8 mouse cellular contexts compared by ENCODE assay signal in the genomic region with DNA sequence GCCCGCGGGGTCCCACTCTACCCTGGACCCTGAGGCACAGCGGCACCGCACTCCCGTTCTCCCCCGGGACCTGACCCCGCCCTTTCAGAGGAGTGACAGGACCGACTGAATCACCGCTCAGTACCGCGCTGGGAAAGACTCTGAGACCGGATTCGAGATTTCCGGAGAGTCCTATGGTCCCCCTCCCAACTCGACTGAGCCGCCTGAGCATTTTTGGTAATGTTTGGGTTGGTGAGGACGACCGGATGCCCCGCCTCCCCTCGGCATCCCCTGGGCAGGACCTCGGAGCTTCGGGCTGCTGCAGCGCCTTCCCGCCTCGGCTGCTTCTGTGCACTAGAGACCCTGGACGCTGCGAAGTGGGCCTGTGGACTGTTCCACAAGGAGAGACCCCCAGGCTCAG. TPM values are rescaled to one million over a fixed set of nuclear protein-coding genes. Genes with fewer than 3 reads are reported as not detected.
DNase-seq lines count a peak whose midpoint lies in the region; ATAC-seq and TF ChIP-seq lines count a peak whose summit lies in the region.

No protein-coding gene starts in this region.

- no peaks in the 10 kb centered on the region for H3K9me3 ChIP-seq in liver, embryonic 14.5 days (ENCODE audit: control insufficient read depth, low read length)

- H3K36me3 ChIP-seq in liver, embryonic 14.5 days (replicated peaks; ENCODE audit: control insufficient read depth, insufficient read depth, low read depth), result no peaks in the 10 kb centered on the region

- peaks cover 61% of the 10 kb centered on the region for H3K27me3 ChIP-seq in liver, embryonic 14.5 days (ENCODE audit: control insufficient read depth, insufficient read depth, low read length)

- peak; percentile 32; the same call in 1 of the 2 replicates for ATAC-seq in liver, embryonic 14.5 days (ENCODE audit: insufficient read depth)

- no peak for TF ChIP-seq POLR2A in brain, embryonic 14.5 days (IDR thresholded peaks at IDR 0.05; ENCODE audit: borderline replicate concordance, extremely low read depth, insufficient read depth, insufficient read length, poor library complexity, severe bottlenecking)

- peaks cover 0 to 8% of the 10 kb centered on the region in 2 experiments; a peak in 1 of 4 replicates for H3K4me1 ChIP-seq in liver, embryonic 14.5 days (replicated peaks; ENCODE audit: control insufficient read depth in 2 of 2, insufficient read depth in 2 of 2, low read length in 1 of 2)

- H3K4me2 ChIP-seq in liver, embryonic 14.5 days (ENCODE audit: low read depth), result peak overlapping the region; percentile 44

- peak; percentile 75 for DNase-seq in ES-CJ7 (ENCODE audit: low read depth, low spot score)
- peak; percentile 61 for DNase-seq in brain, embryonic 14.5 days (ENCODE audit: low read depth)
- DNase-seq in gastrocnemius, postnatal 25 days, result peak; percentile 82
- DNase-seq in induced T-regulatory cell, adult 2 months (ENCODE audit: low read depth), result peak; percentile 91
- DNase-seq in liver, embryonic 14.5 days (ENCODE audit: low read depth in 3 of 3, low spot score in 3 of 3), result peak in 1 of 3 experiments; percentile 28
- peak; percentile 74 for DNase-seq in neural tube, embryonic 10.5 days (ENCODE audit: extremely low spot score, low spot score)
- DNase-seq in thymus, postnatal 10 days (ENCODE audit: low spot score in 2 of 2), result peak; percentile 70 to 72
- no peak for DNase-seq in frontal cortex, postnatal 25 days (ENCODE audit: low spot score in 2 of 2)

- WGBS in liver, embryonic 14.5 days (ENCODE audit: insufficient replicate concordance), result under 1% methylated on average over 27 of the region's 27 CpGs

- TF ChIP-seq CTCF in brain, embryonic 14.5 days (IDR thresholded peaks at IDR 0.05; ENCODE audit: borderline replicate concordance, extremely low read depth, insufficient read depth, insufficient read length), result no peak
- no peak for TF ChIP-seq CTCF in liver, embryonic 14.5 days (IDR thresholded peaks at IDR 0.05; ENCODE audit: low read depth)

- no peak for TF ChIP-seq EP300 in liver, embryonic 14.5 days (IDR thresholded peaks at IDR 0.05; ENCODE audit: low read depth)

- no peak overlapping the region for H3K9ac ChIP-seq in liver, embryonic 14.5 days (replicated peaks)

- peak overlapping the region in 1 of 2 experiments; percentile 21; a peak in 2 of 4 replicates for H3K4me3 ChIP-seq in liver, embryonic 14.5 days (ENCODE audit: insufficient read depth in 1 of 2, low read depth in 2 of 2, low read length in 2 of 2)

- H3K27ac ChIP-seq in liver, embryonic 14.5 days, result no peak overlapping the region

RNA-seq across cellular contexts. Expression of gene Mcam, which starts 4.2 kb away (rescaled TPM):
- 28.5 and 28.9 TPM in 2 replicates for polyA plus RNA-seq in brain, embryonic 14.5 days (2012; rRNA removed)
- total RNA-seq in gastrocnemius, postnatal 25 days (2021), result 10 to 100 TPM; 31.2 to 32.4 TPM
- polyA plus RNA-seq in liver, embryonic 14.5 days (2012; rRNA removed), result 6.1 and 6.2 TPM in 2 replicates
- 3.1 and 3.4 TPM in 2 replicates for polyA plus RNA-seq in liver, embryonic 14.5 days (2014; fragmentation: Nextera tagmentation; extraction: Ambion mirVana)

RNA-seq across cellular contexts. Expression of gene Rnf26, which starts 16.7 kb away (rescaled TPM):
- polyA plus RNA-seq in brain, embryonic 14.5 days (2012; rRNA removed), result 31.4 and 34.7 TPM in 2 replicates
- total RNA-seq in gastrocnemius, postnatal 25 days (2021), result 1 to 10 TPM; 2.9 TPM
- polyA plus RNA-seq in liver, embryonic 14.5 days (2012; rRNA removed), result 21.9 and 26.2 TPM in 2 replicates
- 29.4 and 34.3 TPM in 2 replicates for polyA plus RNA-seq in liver, embryonic 14.5 days (2014; fragmentation: Nextera tagmentation; extraction: Ambion mirVana)

RNA-seq across cellular contexts. Expression of gene Gm49380, which starts 16.7 kb away (rescaled TPM):
- polyA plus RNA-seq in brain, embryonic 14.5 days (2012; rRNA removed), result 0.06 and 0.29 TPM in 2 replicates
- total RNA-seq in gastrocnemius, postnatal 25 days (2021), result 1 to 10 TPM in 1 of 2 experiments, under 1 TPM in 1; 0.82 to 2.4 TPM
- polyA plus RNA-seq in liver, embryonic 14.5 days (2012; rRNA removed), result 0.05 and 0.09 TPM in 2 replicates
- polyA plus RNA-seq in liver, embryonic 14.5 days (2014; fragmentation: Nextera tagmentation; extraction: Ambion mirVana), result not detected in 2 replicates

RNA-seq across cellular contexts. Expression of gene C1qtnf5, which starts 23.0 kb away (rescaled TPM):
- polyA plus RNA-seq in brain, embryonic 14.5 days (2012; rRNA removed), result 5.2 and 6.8 TPM in 2 replicates
- 10 to 100 TPM in 1 of 2 experiments, 1 to 10 TPM in 1; 8.0 to 13.6 TPM for total RNA-seq in gastrocnemius, postnatal 25 days (2021)
- 0.24 and 0.27 TPM in 2 replicates for polyA plus RNA-seq in liver, embryonic 14.5 days (2012; rRNA removed)
- 0.27 and 0.30 TPM in 2 replicates for polyA plus RNA-seq in liver, embryonic 14.5 days (2014; fragmentation: Nextera tagmentation; extraction: Ambion mirVana)

RNA-seq across cellular contexts. Expression of gene Mfrp, which starts 28.5 kb away (rescaled TPM):
- polyA plus RNA-seq in brain, embryonic 14.5 days (2012; rRNA removed), result 1.8 and 3.8 TPM in 2 replicates
- not detected for total RNA-seq in gastrocnemius, postnatal 25 days (2021)
- polyA plus RNA-seq in liver, embryonic 14.5 days (2012; rRNA removed), result not detected in 2 replicates
- polyA plus RNA-seq in liver, embryonic 14.5 days (2014; fragmentation: Nextera tagmentation; extraction: Ambion mirVana), result not detected in 2 replicates

Comparison
In these comparisons a context has a peak if more than half of its experiments do, and no peak if none do; other contexts are left out.
1. DNase-seq: peak in ES-CJ7 (single experiment), brain, embryonic 14.5 days (single experiment), gastrocnemius, postnatal 25 days (single experiment), induced T-regulatory cell, adult 2 months (single experiment), neural tube, embryonic 10.5 days (single experiment) and thymus, postnatal 10 days (2 of 2); none in frontal cortex, postnatal 25 days (0 of 2).